In the genomic region with DNA sequence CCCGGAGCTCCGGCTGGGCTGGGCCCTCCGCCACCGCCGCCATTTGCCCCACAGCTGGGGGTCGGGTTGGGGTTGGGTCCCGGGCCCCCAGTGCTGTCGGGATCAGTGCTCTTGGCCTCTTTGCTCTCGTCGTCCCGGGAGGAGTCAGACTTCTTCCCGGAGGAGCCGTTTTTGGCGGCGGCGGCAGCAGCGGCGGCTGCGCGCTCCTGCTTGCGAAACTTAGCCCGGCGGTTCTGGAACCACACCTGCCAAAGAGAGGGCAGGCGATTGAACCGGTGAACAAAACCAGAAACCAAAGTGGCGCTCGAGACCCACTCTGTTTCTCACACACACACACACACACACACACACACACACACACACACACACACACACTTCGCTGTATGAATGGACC, we compare ENCODE assay signal across 8 mouse cellular contexts. TPM values are rescaled to one million over a fixed set of nuclear protein-coding genes. Genes with fewer than 3 reads are reported as not detected.
DNase-seq lines count a peak whose midpoint lies in the region; ATAC-seq lines count a peak whose summit lies in the region.
"Had no signal": no experiment of that assay in that cellular context is flagged by ENCODE, and none has a peak within 500 bp of the region (broad histone marks: within the 10 kb centered on the region; RNA-seq: fewer than 3 reads in every experiment).

No protein-coding gene starts in this region.

- peak overlapping the region; percentile 39 for H3K4me3 ChIP-seq in heart, embryonic 15.5 days
- peak overlapping the region; percentile 36 for H3K4me3 ChIP-seq in limb, embryonic 12.5 days (replicated peaks)
- no peak overlapping the region for H3K4me3 ChIP-seq in neural tube, embryonic 14.5 days (ENCODE audit: low read depth, low read length)

- H3K36me3 ChIP-seq in heart, embryonic 15.5 days: no peaks in the 10 kb centered on the region
- H3K36me3 ChIP-seq in limb, embryonic 12.5 days: no peaks in the 10 kb centered on the region
- no peaks in the 10 kb centered on the region for H3K36me3 ChIP-seq in neural tube, embryonic 14.5 days (ENCODE audit: control insufficient read depth, insufficient read depth, low read length)

- peak overlapping the region; percentile 60 for H3K4me2 ChIP-seq in heart, embryonic 15.5 days
- peak overlapping the region; percentile 54 for H3K4me2 ChIP-seq in limb, embryonic 12.5 days
- peak overlapping the region; percentile 8; the same call in 1 of the 2 replicates for H3K4me2 ChIP-seq in neural tube, embryonic 14.5 days (ENCODE audit: low read depth, low read length)

- WGBS in heart, embryonic 15.5 days: 2% methylated on average over 28 of the region's 28 CpGs
- WGBS in limb, embryonic 12.5 days: 0% methylated on average over 28 of the region's 28 CpGs
- WGBS in neural tube, embryonic 14.5 days: 1% methylated on average over 25 of the region's 28 CpGs

- H3K4me1 ChIP-seq in heart, embryonic 15.5 days (replicated peaks): peaks cover 12% of the 10 kb centered on the region
- peaks cover 15% of the 10 kb centered on the region for H3K4me1 ChIP-seq in limb, embryonic 12.5 days (replicated peaks)
- no peaks in the 10 kb centered on the region for H3K4me1 ChIP-seq in neural tube, embryonic 14.5 days (ENCODE audit: control insufficient read depth, insufficient read depth, low read length)

- no peak overlapping the region for H3K9ac ChIP-seq in heart, embryonic 15.5 days
- H3K9ac ChIP-seq in limb, embryonic 12.5 days (replicated peaks): 0 out of 2 replicates have a peak overlapping the region, but pooled peaks have one; percentile 31
- H3K9ac ChIP-seq in neural tube, embryonic 14.5 days (replicated peaks; ENCODE audit: low read depth, low read length): no peak overlapping the region

- ATAC-seq in heart, embryonic 15.5 days (replicated peaks; ENCODE audit: insufficient number of reproducible peaks, insufficient read depth, low FRiP score, low read depth): no peak
- no peak for ATAC-seq in limb, embryonic 12.5 days (ENCODE audit: insufficient number of reproducible peaks, insufficient read depth, low FRiP score, low TSS enrichment, low read depth)
- no peak for ATAC-seq in neural tube, embryonic 14.5 days (ENCODE audit: low read depth)

- DNase-seq in ES-CJ7 (ENCODE audit: low read depth, low spot score): peak; percentile 27
- DNase-seq in ZHBTc4 (ENCODE audit: low read depth, low spot score): peak; percentile 68
- no peak for DNase-seq in frontal cortex, postnatal 10 days (ENCODE audit: low spot score in 2 of 2)
- no peak for DNase-seq in gastrocnemius, postnatal 25 days

- peaks cover 95% of the 10 kb centered on the region for H3K27me3 ChIP-seq in heart, embryonic 15.5 days
- H3K27me3 ChIP-seq in limb, embryonic 12.5 days: peaks cover 90% of the 10 kb centered on the region
- peaks cover 74% of the 10 kb centered on the region for H3K27me3 ChIP-seq in neural tube, embryonic 14.5 days (ENCODE audit: control insufficient read depth, insufficient read depth, low read length)

- no peaks in the 10 kb centered on the region for H3K9me3 ChIP-seq in heart, embryonic 15.5 days (replicated peaks)
- H3K9me3 ChIP-seq in limb, embryonic 12.5 days: no peaks in the 10 kb centered on the region
- H3K9me3 ChIP-seq in neural tube, embryonic 14.5 days (ENCODE audit: control insufficient read depth, low read length): no peaks in the 10 kb centered on the region

- no peak overlapping the region for H3K27ac ChIP-seq in heart, embryonic 15.5 days
- no peak overlapping the region for H3K27ac ChIP-seq in limb, embryonic 12.5 days
- no peak overlapping the region for H3K27ac ChIP-seq in neural tube, embryonic 14.5 days (ENCODE audit: low read depth, low read length)

RNA-seq across cellular contexts. Expression of gene Phox2b, which starts 2.7 kb away (rescaled TPM):
- polyA plus RNA-seq in heart, embryonic 15.5 days (2015; fragmentation: Nextera tagmentation; extraction: Ambion mirVana): 0.35 and 2.2 TPM in 2 replicates
- 0.13 and 0.15 TPM in 2 replicates for polyA plus RNA-seq in limb, embryonic 12.5 days (2016; fragmentation: Nextera tagmentation; extraction: Ambion mirVana)
- 0.08 and 0.15 TPM in 2 replicates for polyA plus RNA-seq in neural tube, embryonic 14.5 days (2014; fragmentation: Nextera tagmentation; extraction: Ambion mirVana)
- not detected for total RNA-seq in gastrocnemius, postnatal 25 days (2021)
- total RNA-seq: left cerebral cortex, postnatal 10 days had no signal

Comparison
In these comparisons a context has a peak if more than half of its experiments do, and no peak if none do; other contexts are left out.
1. DNase-seq: peak in ES-CJ7 (single experiment) and ZHBTc4 (single experiment); none in frontal cortex, postnatal 10 days (0 of 2) and gastrocnemius, postnatal 25 days (single experiment).
2. H3K4me2 ChIP-seq: peak in every context shown above with its lines; median percentile 60 in heart, embryonic 15.5 days; 54 in limb, embryonic 12.5 days; 8 in neural tube, embryonic 14.5 days.